Mouse (Mus musculus): ENCODE measurements at regions not wholly inside any gene's neighbourhood (a gene's known extent, or its start where the extent isn't known, plus 50 kb on each side); places are given as distances from the start of the nearest gene placed in this dataset.

- no peak for DNase-seq
Observed at GRCm38 (mm10) chr2:72769030-72769630, 211.1 kb downstream of the Sp3 start.

DNA sequence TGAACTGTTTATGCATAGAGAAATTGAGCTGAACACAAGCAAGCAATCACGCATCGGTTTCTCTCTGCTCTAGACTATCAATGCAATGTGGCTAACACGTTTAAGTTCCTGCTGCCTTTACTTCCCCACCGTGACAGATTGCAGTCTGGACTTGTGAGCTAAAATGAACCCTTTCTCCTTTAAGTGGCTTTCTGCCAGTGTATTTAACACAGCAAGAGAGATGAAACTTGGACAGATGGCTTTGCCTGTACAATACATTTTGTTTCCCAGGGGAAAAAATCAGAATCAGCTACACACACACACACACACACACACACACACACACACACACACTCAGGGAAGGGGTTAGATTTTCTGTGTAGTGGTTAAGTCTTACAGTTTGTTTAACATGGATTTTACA, 206.8 kb downstream of the Sp3 start:
- no peak for DNase-seq

DNA sequence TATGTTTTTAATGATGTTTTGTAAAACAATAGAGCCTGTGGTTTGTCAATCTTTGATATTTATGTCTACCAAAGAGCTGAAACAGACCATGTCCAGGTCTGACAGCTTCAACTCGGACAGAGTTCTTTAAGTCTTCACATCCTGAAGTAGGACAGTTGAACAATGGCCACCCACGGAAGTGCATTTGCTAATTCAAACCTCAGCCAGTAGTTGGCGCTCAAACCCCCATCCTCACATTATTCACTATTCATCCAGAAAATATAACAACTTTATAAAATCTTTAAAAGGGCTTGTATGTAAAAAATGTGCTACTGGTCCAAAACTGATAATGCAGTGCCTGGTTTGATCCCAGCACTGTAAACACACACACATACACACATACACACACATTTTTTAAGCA, 202.9 kb downstream of the Sp3 start:
- DNase-seq: peak; percentile 63

- DNase-seq: no peak
Observed at GRCm38 (mm10) chr2:72777806-72778510, 202.3 kb downstream of the Sp3 start.

DNA sequence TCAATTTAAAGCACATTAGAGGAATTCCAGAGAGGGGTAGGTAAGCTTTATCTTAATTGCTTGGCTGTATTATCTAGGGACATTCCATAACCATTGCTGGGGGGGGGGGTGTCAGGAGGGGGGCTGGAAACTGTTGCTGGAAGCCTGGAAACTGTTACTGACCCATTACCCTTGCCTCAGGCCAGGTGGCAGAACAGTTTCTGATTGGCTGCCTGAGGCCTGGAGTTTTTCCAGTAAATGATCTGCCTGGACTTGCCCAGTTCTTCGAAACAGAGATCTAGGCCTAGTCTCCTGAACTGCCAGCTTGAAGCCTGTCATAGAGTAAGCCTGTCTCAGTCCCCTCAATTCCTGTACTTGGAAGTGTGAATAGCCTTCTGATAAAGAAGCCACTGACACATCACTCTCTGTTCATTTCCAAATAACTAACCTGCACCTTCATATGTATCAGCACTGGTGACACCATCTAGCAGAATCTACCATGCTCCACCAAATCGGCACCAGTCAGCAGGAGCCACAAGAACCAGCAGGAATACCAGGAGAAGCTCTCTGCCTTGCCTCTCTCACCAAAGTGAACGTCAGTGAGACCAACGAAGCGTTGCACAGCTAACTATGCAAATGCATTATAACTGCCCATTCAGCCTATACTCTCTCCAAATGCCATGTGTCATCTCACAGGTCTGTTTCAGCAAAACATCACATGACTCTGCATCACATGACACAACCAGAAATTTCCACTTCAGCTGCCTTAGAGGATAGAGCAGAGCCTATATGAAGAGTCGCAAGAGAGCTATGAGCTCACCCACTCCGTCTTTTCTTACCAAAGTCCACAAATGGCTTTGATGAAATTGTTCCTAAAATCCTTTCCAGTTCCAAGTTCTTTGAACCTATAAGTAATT, 200.7 kb downstream of the Sp3 start:
- DNase-seq: no peak

DNA sequence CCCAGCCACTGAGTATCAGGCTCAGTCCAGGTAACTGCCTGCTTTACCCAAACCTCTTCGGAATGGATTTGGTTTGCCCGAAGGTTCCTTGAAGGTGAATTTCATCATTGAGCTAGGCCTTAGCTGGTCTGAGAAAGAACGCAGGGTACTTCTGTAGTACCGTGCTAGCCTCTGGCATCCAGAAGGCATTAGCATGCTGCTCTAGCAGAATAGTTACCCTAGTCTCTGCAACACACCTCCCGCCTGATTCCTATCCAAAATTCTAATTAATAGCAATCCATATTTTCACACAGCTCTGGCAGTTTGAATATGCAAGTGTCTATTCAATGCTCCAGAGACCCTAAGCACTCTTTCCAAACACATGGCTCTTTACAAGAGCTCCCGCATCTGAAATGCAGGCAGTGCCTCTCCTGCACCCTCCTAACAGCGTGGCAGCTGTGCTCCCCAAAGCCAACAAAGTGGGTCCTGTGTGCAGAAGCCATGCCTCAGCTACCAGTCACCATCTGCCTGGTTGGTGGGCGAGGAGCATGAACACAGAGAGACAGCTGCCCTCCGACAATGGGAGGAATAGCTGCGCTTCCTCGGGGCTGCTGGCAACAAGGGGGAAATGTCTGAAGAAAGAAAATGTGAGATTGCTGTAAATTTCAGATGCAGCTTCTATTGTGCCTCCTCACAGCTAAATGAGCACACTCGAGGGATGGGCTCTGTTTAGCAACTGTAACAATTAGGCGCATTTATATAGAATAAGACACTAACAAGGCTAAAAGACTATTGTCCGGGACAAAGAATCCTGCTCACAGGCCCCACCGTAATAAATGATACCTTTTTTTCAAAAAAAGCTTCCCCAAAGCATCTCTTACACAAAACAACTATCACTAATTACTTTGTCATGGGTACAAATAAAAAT, 198.6 kb downstream of the Sp3 start:
- no peak for DNase-seq

- no peak for DNase-seq
Observed at GRCm38 (mm10) chr2:72782355-72782754, 197.9 kb downstream of the Sp3 start.

- no peak for DNase-seq
Observed at GRCm38 (mm10) chr2:72785365-72786043, 194.7 kb downstream of the Sp3 start.

DNA sequence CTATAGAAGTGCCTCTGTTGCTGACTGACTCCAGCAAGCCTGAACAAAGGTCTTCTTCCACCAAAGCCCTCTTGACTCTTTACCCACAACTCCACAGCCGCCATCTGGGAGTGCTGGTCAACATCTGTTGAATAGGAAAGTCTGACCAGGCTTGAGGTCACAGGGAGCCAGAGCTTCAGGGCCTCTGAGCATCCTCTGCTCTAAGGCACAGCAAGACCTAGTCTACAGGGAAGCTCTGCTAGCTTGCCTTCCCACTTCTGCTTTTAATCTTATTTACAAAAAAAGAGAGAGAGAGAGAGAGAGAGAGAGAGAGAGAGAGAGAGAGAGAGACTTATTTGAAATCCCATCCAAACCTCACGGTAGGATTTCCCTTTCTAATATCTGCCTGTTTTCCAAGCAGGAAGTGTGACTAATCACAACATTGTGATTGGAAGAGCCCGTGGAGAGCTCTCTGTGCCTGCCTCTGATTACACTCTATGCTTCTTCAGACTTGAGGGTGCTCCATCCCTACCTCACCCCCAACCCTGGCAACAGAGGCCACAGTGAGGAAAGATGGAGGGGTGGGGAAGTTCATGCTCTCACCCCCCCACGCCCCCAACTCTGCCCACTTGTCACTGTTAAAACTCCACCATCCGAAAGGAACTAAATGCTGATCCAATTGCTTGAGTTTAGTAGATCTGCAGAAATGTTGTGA, 194.1 kb downstream of the Sp3 start:
- DNase-seq: no peak

- DNase-seq: no peak
Observed at GRCm38 (mm10) chr2:72787616-72788015, 192.6 kb downstream of the Sp3 start.

GRCm38 (mm10) chr2:72791496-72791895, 188.8 kb downstream of the Sp3 start:
- no peak for DNase-seq

GRCm38 (mm10) chr2:72793424-72793823, 186.8 kb downstream of the Sp3 start:
- DNase-seq: no peak

- DNase-seq: no peak
Observed at GRCm38 (mm10) chr2:72794501-72794900, 185.7 kb downstream of the Sp3 start.

DNA sequence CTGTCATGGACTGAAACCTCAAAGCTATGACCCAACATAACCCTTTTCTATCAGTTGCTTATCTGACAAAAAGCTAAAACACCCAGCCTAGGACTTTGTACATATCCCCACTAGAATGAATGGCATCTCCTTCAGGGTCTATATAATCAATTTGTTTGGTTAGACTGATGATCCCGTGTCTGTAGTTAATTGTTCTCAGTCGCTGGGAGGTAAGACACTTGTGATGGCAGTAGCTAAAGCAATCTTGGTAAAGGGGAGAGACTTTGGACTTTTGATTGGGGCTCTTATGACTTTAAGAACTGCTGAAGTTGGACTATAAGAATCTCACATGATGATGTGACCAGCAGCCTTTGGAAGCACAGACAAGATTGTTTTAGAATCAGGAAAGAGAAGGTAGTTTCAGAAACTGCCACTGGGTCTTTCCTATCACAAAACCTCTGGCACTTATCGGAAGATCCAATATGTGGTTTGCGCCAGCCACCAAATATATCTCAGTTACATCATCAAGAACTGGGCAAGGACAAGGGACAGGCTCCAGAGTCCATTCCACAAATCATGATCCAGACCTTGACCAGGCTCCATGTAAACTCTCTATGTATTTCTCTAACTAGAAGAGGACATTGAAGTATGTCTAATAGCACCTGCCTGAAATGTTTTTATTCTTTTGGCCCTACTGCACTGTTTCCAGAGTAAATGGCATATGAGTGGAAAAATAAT, 183.1 kb downstream of the Sp3 start:
- no peak for DNase-seq

GRCm38 (mm10) chr2:72800696-72801095, 179.6 kb downstream of the Sp3 start:
- DNase-seq: no peak

DNA sequence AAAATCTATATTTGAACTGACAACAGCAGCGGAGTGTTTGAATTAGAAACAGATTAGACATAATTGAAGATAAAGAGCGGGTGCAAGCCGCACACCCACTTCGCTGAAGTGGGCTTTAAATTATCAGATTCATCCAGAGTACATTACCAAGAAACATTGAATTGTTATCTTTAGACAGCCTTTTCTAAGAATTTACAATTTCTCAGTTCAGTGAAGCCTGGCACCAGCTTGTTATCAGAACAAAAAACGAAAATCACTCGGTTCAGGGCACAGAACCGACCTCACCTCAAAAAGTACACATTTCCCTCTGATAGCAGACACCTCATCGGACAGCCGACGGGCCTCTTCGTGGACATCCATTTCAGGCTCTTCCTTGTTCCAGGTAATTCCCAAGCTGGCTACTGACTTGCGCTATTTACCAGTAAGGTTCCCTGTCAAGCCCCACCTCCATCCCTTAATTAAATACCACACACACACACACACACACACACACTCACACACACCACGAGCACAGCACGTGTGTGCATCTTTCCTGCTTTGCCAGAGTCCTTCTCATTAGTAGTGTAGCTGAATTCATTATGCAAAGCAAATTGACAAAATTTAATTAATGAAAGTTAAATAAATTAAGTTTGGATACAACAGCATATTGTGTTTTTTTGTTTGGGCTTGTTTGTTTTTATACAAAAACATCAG, 166.8 kb downstream of the Sp3 start:
- no peak for DNase-seq

GRCm38 (mm10) chr2:72825251-72825650, 155.0 kb downstream of the Sp3 start:
- no peak for DNase-seq

DNA sequence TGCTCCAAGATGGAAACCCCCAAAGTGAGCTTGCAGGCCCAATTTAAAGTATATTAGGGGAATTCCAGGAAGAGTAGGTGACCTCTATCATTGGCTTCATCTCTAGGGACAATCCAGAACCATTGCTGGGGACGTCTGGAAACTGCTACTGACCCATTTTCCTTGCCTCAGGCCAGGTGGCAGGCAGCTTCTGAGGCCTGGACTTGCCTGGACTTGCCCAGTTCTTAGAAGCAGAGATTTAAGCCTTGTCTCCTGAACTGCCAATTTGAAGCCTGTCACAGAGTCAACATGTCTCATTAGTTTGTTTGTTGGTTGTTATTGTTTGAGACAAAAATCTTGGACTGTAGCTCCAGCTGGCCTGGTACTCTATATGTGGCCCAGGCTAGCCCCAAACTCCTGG, 151.1 kb downstream of the Sp3 start:
- no peak for DNase-seq

DNA sequence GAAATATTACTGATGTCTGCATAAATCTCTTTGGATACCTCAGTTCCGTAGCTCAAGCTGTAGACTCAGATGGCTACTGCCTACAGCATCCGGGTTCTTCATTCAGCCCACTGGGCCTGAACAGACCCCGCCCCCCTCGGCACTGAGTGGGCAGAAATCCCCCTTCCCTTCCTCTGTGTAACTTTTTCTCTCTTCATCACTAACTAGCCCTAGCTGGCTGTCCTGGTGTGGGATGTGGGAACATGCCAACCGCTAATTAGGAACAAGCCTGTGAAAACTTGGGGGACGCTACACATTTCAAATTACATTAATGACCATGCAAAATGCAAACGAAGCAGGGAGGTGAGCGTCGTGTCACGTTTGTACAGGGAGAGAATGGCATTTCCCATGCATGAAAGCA, 147.5 kb downstream of the Sp3 start:
- no peak for DNase-seq

DNA sequence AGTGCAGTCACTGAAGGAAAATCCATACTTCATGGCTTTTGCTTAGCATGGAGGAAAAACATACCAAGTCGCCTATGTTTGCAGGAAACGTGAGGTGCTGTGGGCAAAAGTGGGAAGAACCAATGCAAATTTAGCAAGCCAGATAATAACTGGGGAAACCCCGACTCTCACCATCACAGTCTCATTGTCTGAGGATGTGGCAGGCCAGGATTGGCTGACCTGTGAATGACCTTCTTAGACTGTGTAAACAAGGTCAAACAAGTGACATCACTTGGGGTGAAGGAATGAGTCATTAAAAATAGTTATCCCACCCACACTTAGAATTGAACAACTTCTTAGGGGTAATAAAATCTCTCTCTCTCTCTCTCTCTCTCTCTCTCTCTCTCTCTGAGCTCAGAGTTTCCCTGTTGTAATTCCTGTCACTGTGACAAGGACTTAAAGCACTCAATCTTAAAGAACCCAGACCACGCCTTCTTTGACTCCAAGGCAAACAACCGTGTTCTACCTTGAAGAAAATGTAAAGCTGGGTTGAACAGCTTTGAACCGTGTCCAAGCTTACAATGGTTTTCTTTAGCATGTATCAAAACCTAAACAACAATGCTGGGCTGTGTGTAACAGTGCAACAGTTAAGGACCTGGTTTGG, 142.0 kb downstream of the Sp3 start:
- no peak for DNase-seq
